Mouse (Mus musculus): ENCODE measurements around the gene Rab10. TPM values are rescaled to one million over a fixed set of nuclear protein-coding genes. Genes with fewer than 3 reads are reported as not detected.
"Not testable (repeated sequence)": the region's sequence is repeated elsewhere in the genome, so short reads cannot be mapped to it uniquely, and the experiment has no call there.

Rab10 gene
- polyA plus RNA-seq, 1 experiment from 2014 or later = 40.5 TPM

DNA sequence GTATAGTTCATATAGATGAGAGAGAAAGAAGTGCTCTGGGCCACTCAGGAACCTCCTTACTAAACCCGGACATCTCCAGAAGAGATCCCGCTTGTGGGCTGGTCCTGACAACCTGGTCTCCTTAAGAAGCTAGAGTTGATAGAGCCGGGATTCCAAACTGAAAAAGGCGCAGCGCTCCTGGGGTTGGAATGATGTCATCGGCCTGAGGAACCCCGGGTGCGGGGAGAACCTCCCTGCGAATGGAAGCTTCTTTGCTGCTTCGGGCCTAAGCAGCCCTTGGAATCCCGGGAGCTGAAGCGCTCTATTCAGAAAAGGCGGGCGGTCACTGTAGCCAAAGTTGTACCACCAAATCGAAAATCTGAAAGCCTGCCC lies 538 bp upstream of the Rab10 start:
- no peak for ATAC-seq (ENCODE audit: low read depth)
- no peaks in the 10 kb centered on the region for H3K27me3 ChIP-seq (ENCODE audit: control insufficient read depth, insufficient read depth, low read depth, low read length)
- H3K4me1 ChIP-seq (ENCODE audit: control insufficient read depth, low read depth, low read length) = peaks cover 15% of the 10 kb centered on the region
- WGBS (ENCODE audit: insufficient replicate concordance) = 3% methylated on average over 15 of the region's 15 CpGs
- peak overlapping the region; percentile 88 for H3K27ac ChIP-seq (ENCODE audit: low read length)
- H3K4me2 ChIP-seq (ENCODE audit: low read depth, low read length) = peak overlapping the region; percentile 95
- H3K9ac ChIP-seq (ENCODE audit: low read depth, low read length) = peak overlapping the region; percentile 83
- H3K36me3 ChIP-seq (ENCODE audit: control insufficient read depth, insufficient read depth) = no peaks in the 10 kb centered on the region
- peak overlapping the region; percentile 77 for H3K4me3 ChIP-seq (ENCODE audit: low read depth, low read length)
- no peaks in the 10 kb centered on the region for H3K9me3 ChIP-seq (replicated peaks; ENCODE audit: control insufficient read depth, low read length)

- Histone ChIP-seq H3K36me3 (ENCODE audit: control insufficient read depth, insufficient read depth) (no peaks in the 10 kb centered on the region), H3K4me3 (ENCODE audit: low read depth, low read length) (peak overlapping the region; percentile 77), H3K9ac (ENCODE audit: low read depth, low read length) (peak overlapping the region; percentile 83), H3K27me3 (ENCODE audit: control insufficient read depth, insufficient read depth, low read depth, low read length) (no peaks in the 10 kb centered on the region), H3K4me1 (ENCODE audit: control insufficient read depth, low read depth, low read length) (peaks cover 23% of the 10 kb centered on the region), H3K4me2 (ENCODE audit: low read depth, low read length) (peak overlapping the region; percentile 83), H3K27ac (ENCODE audit: low read length) (peak overlapping the region; percentile 99), H3K9me3 (replicated peaks; ENCODE audit: control insufficient read depth, low read length) (no peaks in the 10 kb centered on the region)
- WGBS (ENCODE audit: insufficient replicate concordance) = 1% methylated on average over 19 of the region's 19 CpGs
- ATAC-seq (ENCODE audit: low read depth) = no peak
These were observed 1.1 kb downstream of the Rab10 start for GRCm38 (mm10) chr12:3308541-3309241.

DNA sequence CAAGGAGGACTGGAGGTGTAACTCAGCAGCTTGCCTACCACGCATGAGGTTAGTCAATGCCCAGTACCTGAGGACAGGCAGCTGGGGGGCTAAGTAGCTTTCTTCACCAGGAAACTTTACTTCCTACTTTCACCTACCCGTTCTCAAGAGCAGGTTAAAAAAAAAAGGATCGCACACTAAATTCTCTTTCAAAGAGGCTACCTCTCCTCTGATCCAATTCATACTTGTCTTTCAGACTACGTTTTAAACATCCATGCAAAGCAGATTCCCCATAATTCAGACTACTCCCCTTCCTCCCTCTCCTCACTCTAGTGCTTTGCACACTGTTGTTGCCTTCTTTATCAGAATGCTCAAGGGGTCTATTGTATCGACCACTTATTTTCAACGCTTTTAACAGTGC lies 2.2 kb downstream of the Rab10 start:
- 6% methylated on average over 6 of the region's 6 CpGs for WGBS (ENCODE audit: insufficient replicate concordance)
- peak overlapping the region; percentile 38 for H3K27ac ChIP-seq (ENCODE audit: low read length)
- H3K9ac ChIP-seq (ENCODE audit: low read depth, low read length) = peak overlapping the region; percentile 83
- ATAC-seq (ENCODE audit: low read depth) = no peak
- H3K9me3 ChIP-seq (replicated peaks; ENCODE audit: control insufficient read depth, low read length) = no peaks in the 10 kb centered on the region
- peak overlapping the region; percentile 83 for H3K4me2 ChIP-seq (ENCODE audit: low read depth, low read length)
- H3K27me3 ChIP-seq (ENCODE audit: control insufficient read depth, insufficient read depth, low read depth, low read length) = no peaks in the 10 kb centered on the region
- H3K36me3 ChIP-seq (ENCODE audit: control insufficient read depth, insufficient read depth) = no peaks in the 10 kb centered on the region
- peaks cover 23% of the 10 kb centered on the region for H3K4me1 ChIP-seq (ENCODE audit: control insufficient read depth, low read depth, low read length)
- H3K4me3 ChIP-seq (ENCODE audit: low read depth, low read length) = peak overlapping the region; percentile 77

DNA sequence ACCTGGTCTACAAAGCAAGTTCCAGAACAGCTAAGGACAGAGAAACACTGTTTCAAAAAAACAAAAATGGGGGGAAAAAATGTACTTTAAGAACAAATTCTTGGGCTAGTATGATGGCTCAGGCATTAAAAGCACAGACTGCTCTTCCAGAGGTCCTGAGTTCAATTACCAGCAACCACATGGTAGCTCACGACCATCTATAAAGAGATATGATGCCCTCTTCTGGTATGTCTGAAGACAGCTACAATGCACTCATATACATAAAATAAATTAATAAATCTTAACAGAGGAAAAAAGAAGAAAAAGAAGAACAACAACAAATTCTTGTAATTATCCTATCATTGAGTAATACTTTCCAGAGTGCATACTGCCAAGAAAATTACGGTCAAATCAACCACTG lies 4.5 kb downstream of the Rab10 start:
- Histone ChIP-seq H3K36me3 (ENCODE audit: control insufficient read depth, insufficient read depth) (no peaks in the 10 kb centered on the region; the same call in 1 of the 2 replicates), H3K27me3 (ENCODE audit: control insufficient read depth, insufficient read depth, low read depth, low read length) (no peaks in the 10 kb centered on the region), H3K9me3 (replicated peaks; ENCODE audit: control insufficient read depth, low read length) (no peaks in the 10 kb centered on the region), H3K4me1 (ENCODE audit: control insufficient read depth, low read depth, low read length) (peaks cover 22% of the 10 kb centered on the region), H3K9ac (ENCODE audit: low read depth, low read length) (no peak overlapping the region), H3K4me3 (ENCODE audit: low read depth, low read length) (no peak overlapping the region), H3K27ac (ENCODE audit: low read length) (no peak overlapping the region), H3K4me2 (ENCODE audit: low read depth, low read length) (no peak overlapping the region)
- ATAC-seq (ENCODE audit: low read depth) = no peak
- WGBS (ENCODE audit: insufficient replicate concordance) = 68% methylated on average over 2 of the region's 2 CpGs

DNA sequence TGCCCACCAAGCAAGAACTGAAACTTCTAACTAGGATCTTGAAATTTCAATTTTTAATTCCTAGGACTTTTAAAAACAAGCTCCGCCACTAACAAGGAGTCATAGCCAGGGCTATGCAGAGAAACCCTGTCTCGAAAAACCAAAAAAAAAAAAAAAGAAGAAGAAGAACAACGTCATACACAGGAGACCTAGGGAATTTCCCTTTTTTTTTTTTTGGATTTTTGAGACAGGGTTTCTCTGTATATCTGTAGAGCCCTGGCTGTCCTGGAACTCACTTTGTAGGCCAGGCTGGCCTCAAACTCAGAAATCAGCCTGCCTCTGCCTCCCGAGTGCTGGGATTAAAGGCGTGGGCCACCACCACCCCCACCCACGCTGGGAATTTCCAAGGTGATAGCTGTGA lies 12.1 kb downstream of the Rab10 start:
- Histone ChIP-seq H3K4me1 (ENCODE audit: control insufficient read depth, low read depth, low read length) (peaks cover 41% of the 10 kb centered on the region), H3K27ac (ENCODE audit: low read length) (peak overlapping the region; percentile 10; the same call in 1 of the 2 replicates)
- not testable (repeated sequence) for H3K27me3 ChIP-seq (ENCODE audit: control insufficient read depth, insufficient read depth, low read depth, low read length); ATAC-seq (ENCODE audit: low read depth); H3K4me2 ChIP-seq (ENCODE audit: low read depth, low read length); H3K9me3 ChIP-seq (replicated peaks; ENCODE audit: control insufficient read depth, low read length); H3K36me3 ChIP-seq (ENCODE audit: control insufficient read depth, insufficient read depth); H3K4me3 ChIP-seq (ENCODE audit: low read depth, low read length); H3K9ac ChIP-seq (ENCODE audit: low read depth, low read length)
- 75% methylated on average over 6 of the region's 6 CpGs for WGBS (ENCODE audit: insufficient replicate concordance)

GRCm38 (mm10) chr12:3296056-3296455 lies 13.7 kb downstream of the Rab10 start:
- Histone ChIP-seq H3K9ac (ENCODE audit: low read depth, low read length) (peak overlapping the region; percentile 2; the same call in 1 of the 2 replicates), H3K27ac (ENCODE audit: low read length) (peak overlapping the region; percentile 84), H3K4me3 (ENCODE audit: low read depth, low read length) (no peak overlapping the region), H3K4me2 (ENCODE audit: low read depth, low read length) (peak overlapping the region; percentile 26), H3K36me3 (ENCODE audit: control insufficient read depth, insufficient read depth) (no peaks in the 10 kb centered on the region; the same call in 1 of the 2 replicates), H3K27me3 (ENCODE audit: control insufficient read depth, insufficient read depth, low read depth, low read length) (no peaks in the 10 kb centered on the region), H3K4me1 (ENCODE audit: control insufficient read depth, low read depth, low read length) (peaks cover 52% of the 10 kb centered on the region), H3K9me3 (replicated peaks; ENCODE audit: control insufficient read depth, low read length) (no peaks in the 10 kb centered on the region)
- ATAC-seq (ENCODE audit: low read depth) = peak; percentile 89
- WGBS (ENCODE audit: insufficient replicate concordance) = 28% methylated on average over 2 of the region's 2 CpGs

DNA sequence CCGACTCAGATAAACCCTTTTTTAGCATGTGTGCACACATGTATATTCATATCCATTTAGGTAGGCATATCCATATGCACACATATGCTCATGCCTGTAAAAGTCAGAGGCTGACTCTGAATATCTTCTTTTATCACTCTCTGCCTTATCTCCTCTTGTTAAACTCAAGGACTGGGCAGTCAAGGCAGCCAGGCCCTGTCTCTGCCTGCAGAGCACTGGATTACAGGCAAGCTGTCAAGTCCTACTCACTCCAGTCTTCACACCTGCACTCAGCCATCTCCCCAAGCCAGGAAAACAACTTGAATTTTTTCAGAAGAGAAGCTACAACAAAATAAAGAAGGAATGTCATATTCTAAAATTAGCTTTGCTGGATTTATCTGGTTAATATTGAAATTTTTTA lies 17.9 kb downstream of the Rab10 start:
- ATAC-seq (ENCODE audit: low read depth) = peak; percentile 31
- Histone ChIP-seq H3K4me2 (ENCODE audit: low read depth, low read length) (no peak overlapping the region), H3K27me3 (ENCODE audit: control insufficient read depth, insufficient read depth, low read depth, low read length) (no peaks in the 10 kb centered on the region), H3K9ac (ENCODE audit: low read depth, low read length) (no peak overlapping the region), H3K4me1 (ENCODE audit: control insufficient read depth, low read depth, low read length) (peaks cover 66% of the 10 kb centered on the region), H3K4me3 (ENCODE audit: low read depth, low read length) (no peak overlapping the region), H3K9me3 (replicated peaks; ENCODE audit: control insufficient read depth, low read length) (no peaks in the 10 kb centered on the region), H3K27ac (ENCODE audit: low read length) (peak overlapping the region; percentile 64), H3K36me3 (ENCODE audit: control insufficient read depth, insufficient read depth) (no peaks in the 10 kb centered on the region; the same call in 1 of the 2 replicates)
- 76% methylated on average over 1 of the region's 1 CpGs for WGBS (ENCODE audit: insufficient replicate concordance)

GRCm38 (mm10) chr12:3291038-3291437 lies 18.7 kb downstream of the Rab10 start:
- Histone ChIP-seq H3K36me3 (ENCODE audit: control insufficient read depth, insufficient read depth) (no peaks in the 10 kb centered on the region; the same call in 1 of the 2 replicates), H3K27me3 (ENCODE audit: control insufficient read depth, insufficient read depth, low read depth, low read length) (no peaks in the 10 kb centered on the region), H3K27ac (ENCODE audit: low read length) (peak overlapping the region; percentile 57), H3K9ac (ENCODE audit: low read depth, low read length) (no peak overlapping the region), H3K9me3 (replicated peaks; ENCODE audit: control insufficient read depth, low read length) (no peaks in the 10 kb centered on the region), H3K4me2 (ENCODE audit: low read depth, low read length) (peak overlapping the region; percentile 28), H3K4me1 (ENCODE audit: control insufficient read depth, low read depth, low read length) (peaks cover 66% of the 10 kb centered on the region), H3K4me3 (ENCODE audit: low read depth, low read length) (no peak overlapping the region)
- WGBS (ENCODE audit: insufficient replicate concordance) = 45% methylated on average over 4 of the region's 4 CpGs
- peak; percentile 77 for ATAC-seq (ENCODE audit: low read depth)

GRCm38 (mm10) chr12:3288440-3288839 lies 21.3 kb downstream of the Rab10 start:
- H3K4me1 ChIP-seq (ENCODE audit: control insufficient read depth, low read depth, low read length) = peaks cover 65% of the 10 kb centered on the region
- ATAC-seq (ENCODE audit: low read depth) = peak; percentile 33; the same call in 1 of the 2 replicates
- H3K36me3 ChIP-seq (ENCODE audit: control insufficient read depth, insufficient read depth) = no peaks in the 10 kb centered on the region; the same call in 1 of the 2 replicates
- H3K27ac ChIP-seq (ENCODE audit: low read length) = peak overlapping the region; percentile 79
- peak overlapping the region; percentile 45 for H3K4me2 ChIP-seq (ENCODE audit: low read depth, low read length)
- no peaks in the 10 kb centered on the region for H3K9me3 ChIP-seq (replicated peaks; ENCODE audit: control insufficient read depth, low read length)
- H3K27me3 ChIP-seq (ENCODE audit: control insufficient read depth, insufficient read depth, low read depth, low read length) = no peaks in the 10 kb centered on the region
- WGBS (ENCODE audit: insufficient replicate concordance) = 40% methylated on average over 1 of the region's 1 CpGs
- peak overlapping the region; percentile 40 for H3K9ac ChIP-seq (ENCODE audit: low read depth, low read length)
- H3K4me3 ChIP-seq (ENCODE audit: low read depth, low read length) = 0 out of 2 replicates have a peak overlapping the region, but pooled peaks have one; percentile 3
